Mouse (Mus musculus): Measurements from ENCODE around the gene Sema6d. TPM values are rescaled to one million over a fixed set of nuclear protein-coding genes. Genes with fewer than 3 reads are reported as not detected.

The Sema6d gene
- polyA plus RNA-seq, 2 experiments, result 12.9 to 19.1 TPM

DNA sequence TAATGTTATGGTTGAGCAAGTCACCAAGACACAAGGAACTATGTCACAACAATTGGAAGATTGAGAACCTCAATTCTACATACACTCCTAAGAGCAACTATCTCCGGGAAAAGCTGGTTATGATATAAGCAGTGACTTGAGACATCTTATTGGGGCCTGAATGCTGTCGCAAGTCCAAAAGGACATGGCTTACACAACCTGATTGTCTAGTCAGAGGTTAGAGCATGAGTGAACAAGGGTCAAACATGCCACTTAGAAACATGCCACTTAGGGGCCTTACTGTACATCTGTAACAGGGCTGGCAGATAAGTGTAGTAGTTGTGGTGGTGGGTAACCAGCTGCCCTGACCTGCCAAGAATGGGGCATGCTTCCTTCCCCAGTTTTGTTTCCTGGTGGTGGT lies 328.6 kb downstream of the Sema6d start:
- DNase-seq (ENCODE audit: low spot score) (no peak), ATAC-seq (ENCODE audit: low FRiP score, low read depth) (no peak)
- Histone ChIP-seq H3K4me1 (ENCODE audit: control insufficient read depth, insufficient read depth, low read length) (no peaks in the 10 kb centered on the region), H3K9me3 (ENCODE audit: control insufficient read depth, low read length) (no peaks in the 10 kb centered on the region), H3K4me3 (replicated peaks; ENCODE audit: low read length) (no peak overlapping the region), H3K4me2 (replicated peaks; ENCODE audit: low read depth, low read length, severe bottlenecking) (no peak overlapping the region), H3K9ac (ENCODE audit: low read depth, low read length, severe bottlenecking) (no peak overlapping the region), H3K27me3 (ENCODE audit: control insufficient read depth, insufficient read depth, low read length) (no peaks in the 10 kb centered on the region), H3K27ac (replicated peaks; ENCODE audit: low read depth, low read length) (no peak overlapping the region), H3K36me3 (ENCODE audit: control insufficient read depth, insufficient read depth, low read length) (no peaks in the 10 kb centered on the region)
- WGBS, result 92% methylated on average over 2 of the region's 2 CpGs
- TF ChIP-seq POLR2A (IDR thresholded peaks at IDR 0.05; ENCODE audit: borderline replicate concordance, extremely low read depth, insufficient read depth, insufficient read length), result no peak

DNA sequence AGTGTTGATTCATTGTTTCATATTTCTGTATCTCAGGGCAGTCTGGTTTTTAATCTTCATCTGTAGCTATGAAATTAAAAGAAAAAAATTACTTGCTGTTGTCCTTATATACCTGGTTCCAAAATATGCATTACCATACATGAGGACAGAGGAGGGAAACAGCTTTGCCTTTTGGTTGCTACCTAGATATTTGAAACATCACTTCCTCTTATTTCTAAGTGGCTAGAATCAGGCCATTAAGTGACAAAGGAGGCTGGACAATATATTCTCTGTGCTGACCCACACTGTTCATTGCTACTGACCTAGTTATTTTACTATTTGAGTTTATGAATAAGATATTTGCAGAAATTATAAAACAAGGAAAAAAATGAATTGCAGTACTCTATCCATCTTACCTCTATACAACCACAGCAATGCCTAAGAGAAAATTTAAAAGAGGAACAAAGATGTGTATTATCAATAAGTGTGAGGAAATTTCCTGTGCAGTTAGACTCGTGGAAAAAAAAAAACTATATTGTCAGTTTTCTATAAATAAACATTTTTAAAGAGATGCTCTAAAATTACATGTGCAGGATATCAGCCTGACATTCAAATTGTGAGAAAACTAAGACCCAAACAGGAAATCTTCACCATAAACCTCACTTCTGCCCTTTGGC lies 330.5 kb downstream of the Sema6d start:
- Histone ChIP-seq H3K4me2 (replicated peaks; ENCODE audit: low read depth, low read length, severe bottlenecking) (no peak overlapping the region), H3K36me3 (ENCODE audit: control insufficient read depth, insufficient read depth, low read length) (no peaks in the 10 kb centered on the region), H3K27me3 (ENCODE audit: control insufficient read depth, insufficient read depth, low read length) (no peaks in the 10 kb centered on the region), H3K4me3 (replicated peaks; ENCODE audit: low read length) (no peak overlapping the region), H3K9ac (ENCODE audit: low read depth, low read length, severe bottlenecking) (no peak overlapping the region), H3K4me1 (ENCODE audit: control insufficient read depth, insufficient read depth, low read length) (no peaks in the 10 kb centered on the region), H3K27ac (replicated peaks; ENCODE audit: low read depth, low read length) (no peak overlapping the region), H3K9me3 (ENCODE audit: control insufficient read depth, low read length) (no peaks in the 10 kb centered on the region)
- 41% methylated on average over 1 of the region's 1 CpGs for WGBS
- DNase-seq (ENCODE audit: low spot score) (no peak), ATAC-seq (ENCODE audit: low FRiP score, low read depth) (no peak)
- no peak for TF ChIP-seq POLR2A (IDR thresholded peaks at IDR 0.05; ENCODE audit: borderline replicate concordance, extremely low read depth, insufficient read depth, insufficient read length)

- H3K4me3 ChIP-seq (replicated peaks; ENCODE audit: low read length), result no peak overlapping the region
- no peak overlapping the region for H3K4me2 ChIP-seq (replicated peaks; ENCODE audit: low read depth, low read length, severe bottlenecking)
- 70% methylated on average over 5 of the region's 5 CpGs for WGBS
- DNase-seq (ENCODE audit: low spot score), result peak; percentile 35
- no peak overlapping the region for H3K9ac ChIP-seq (ENCODE audit: low read depth, low read length, severe bottlenecking)
- H3K9me3 ChIP-seq (ENCODE audit: control insufficient read depth, low read length), result no peaks in the 10 kb centered on the region
- H3K27ac ChIP-seq (replicated peaks; ENCODE audit: low read depth, low read length), result no peak overlapping the region
- no peaks in the 10 kb centered on the region for H3K36me3 ChIP-seq (ENCODE audit: control insufficient read depth, insufficient read depth, low read length)
- H3K27me3 ChIP-seq (ENCODE audit: control insufficient read depth, insufficient read depth, low read length), result no peaks in the 10 kb centered on the region
- ATAC-seq (ENCODE audit: low FRiP score, low read depth), result no peak
- no peak for TF ChIP-seq POLR2A (IDR thresholded peaks at IDR 0.05; ENCODE audit: borderline replicate concordance, extremely low read depth, insufficient read depth, insufficient read length)
- no peaks in the 10 kb centered on the region for H3K4me1 ChIP-seq (ENCODE audit: control insufficient read depth, insufficient read depth, low read length)
Observed at GRCm38 (mm10) chr2:124429744-124430143, 340.0 kb downstream of the Sema6d start.

- DNase-seq (ENCODE audit: low spot score), result no peak
- no peaks in the 10 kb centered on the region for H3K36me3 ChIP-seq (ENCODE audit: control insufficient read depth, insufficient read depth, low read length)
- no peaks in the 10 kb centered on the region for H3K27me3 ChIP-seq (ENCODE audit: control insufficient read depth, insufficient read depth, low read length)
- H3K9me3 ChIP-seq (ENCODE audit: control insufficient read depth, low read length), result no peaks in the 10 kb centered on the region
- H3K27ac ChIP-seq (replicated peaks; ENCODE audit: low read depth, low read length), result no peak overlapping the region
- H3K9ac ChIP-seq (ENCODE audit: low read depth, low read length, severe bottlenecking), result no peak overlapping the region
- no peak for ATAC-seq (ENCODE audit: low FRiP score, low read depth)
- peaks cover 7% of the 10 kb centered on the region; the same call in 1 of the 2 replicates for H3K4me1 ChIP-seq (ENCODE audit: control insufficient read depth, insufficient read depth, low read length)
- H3K4me2 ChIP-seq (replicated peaks; ENCODE audit: low read depth, low read length, severe bottlenecking), result no peak overlapping the region
- H3K4me3 ChIP-seq (replicated peaks; ENCODE audit: low read length), result no peak overlapping the region
- 86% methylated on average over 3 of the region's 3 CpGs for WGBS
- TF ChIP-seq POLR2A (IDR thresholded peaks at IDR 0.05; ENCODE audit: borderline replicate concordance, extremely low read depth, insufficient read depth, insufficient read length), result no peak
Observed at GRCm38 (mm10) chr2:124430708-124431107, 340.9 kb downstream of the Sema6d start.

DNA sequence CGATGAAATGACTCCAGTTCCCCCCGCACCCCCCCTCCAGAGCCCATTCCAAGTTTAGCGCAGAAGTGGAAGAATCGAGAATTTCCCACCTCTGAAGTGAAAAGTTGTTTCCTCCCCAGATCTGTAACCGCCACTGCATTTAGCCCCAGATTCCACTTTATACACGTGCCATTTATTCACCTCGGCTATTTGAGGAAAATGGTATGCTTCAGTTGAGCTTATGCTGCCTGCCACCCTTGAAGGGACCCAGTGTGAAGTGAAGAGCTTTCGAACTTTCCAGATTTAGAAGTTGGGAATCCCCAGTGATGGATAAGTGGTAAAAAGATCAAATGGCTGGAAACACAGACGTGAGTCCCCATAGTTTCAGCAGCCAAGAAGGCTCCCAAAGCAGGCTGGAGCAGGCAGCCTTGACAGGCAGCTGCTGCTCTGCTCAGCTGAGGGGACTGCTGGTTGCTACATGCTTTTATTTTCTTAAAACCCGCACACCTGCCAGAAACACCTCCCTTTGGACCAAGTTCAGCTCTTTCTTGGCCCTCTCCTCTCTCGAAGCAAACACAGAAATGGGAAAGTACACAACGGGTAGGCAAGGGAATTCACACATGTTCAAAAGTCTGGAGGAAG lies 345.7 kb downstream of the Sema6d start:
- Histone ChIP-seq H3K27ac (replicated peaks; ENCODE audit: low read depth, low read length) (peak overlapping the region; percentile 5; the same call in 1 of the 2 replicates), H3K9me3 (ENCODE audit: control insufficient read depth, low read length) (no peaks in the 10 kb centered on the region), H3K4me1 (ENCODE audit: control insufficient read depth, insufficient read depth, low read length) (peaks cover 16% of the 10 kb centered on the region; the same call in 1 of the 2 replicates), H3K4me3 (replicated peaks; ENCODE audit: low read length) (no peak overlapping the region), H3K27me3 (ENCODE audit: control insufficient read depth, insufficient read depth, low read length) (no peaks in the 10 kb centered on the region), H3K36me3 (ENCODE audit: control insufficient read depth, insufficient read depth, low read length) (no peaks in the 10 kb centered on the region), H3K4me2 (replicated peaks; ENCODE audit: low read depth, low read length, severe bottlenecking) (0 out of 2 replicates have a peak overlapping the region, but pooled peaks have one; percentile 15), H3K9ac (ENCODE audit: low read depth, low read length, severe bottlenecking) (no peak overlapping the region)
- DNase-seq (ENCODE audit: low spot score) (peak; percentile 70), ATAC-seq (ENCODE audit: low FRiP score, low read depth) (peak; percentile 85)
- TF ChIP-seq POLR2A (IDR thresholded peaks at IDR 0.05; ENCODE audit: borderline replicate concordance, extremely low read depth, insufficient read depth, insufficient read length), result no peak
- 43% methylated on average over 12 of the region's 12 CpGs for WGBS

Measured in limb, embryonic 14.5 days (tissue).